Mouse (Mus musculus): Measurements from ENCODE around the gene Bcat1.

GRCm38 (mm10) chr6:145003459-145003858 is 72.5 kb downstream of the Bcat1 start:
- TF ChIP-seq EP300 (IDR thresholded peaks at IDR 0.05) (no peak), CTCF (IDR thresholded peaks at IDR 0.05) (no peak)
